Mouse (Mus musculus): ENCODE measurements around the gene Pacsin1. TPM values are rescaled to one million over a fixed set of nuclear protein-coding genes. Genes with fewer than 3 reads are reported as not detected.

Pacsin1 gene
- polyA plus RNA-seq, 1 experiment from 2014 or later, result 1.4 TPM

- no peak overlapping the region for H3K9ac ChIP-seq (ENCODE audit: low read length)
- TF ChIP-seq CTCF (IDR thresholded peaks at IDR 0.05; ENCODE audit: low read depth), result no peak
- TF ChIP-seq EP300 (optimal IDR thresholded peaks at IDR 0.05), result no peak
- peak overlapping the region; percentile 37 for H3K4me3 ChIP-seq (ENCODE audit: low read depth, low read length)
- DNase-seq (ENCODE audit: low spot score) (no peak), ATAC-seq (ENCODE audit: low FRiP score, low TSS enrichment) (no peak)
- no peaks in the 10 kb centered on the region for H3K36me3 ChIP-seq (ENCODE audit: control insufficient read depth, insufficient read depth, low read length)
- H3K4me1 ChIP-seq (replicated peaks; ENCODE audit: control insufficient read depth, insufficient read depth), result peaks cover 2% of the 10 kb centered on the region; the same call in 1 of the 2 replicates
- no peaks in the 10 kb centered on the region for H3K9me3 ChIP-seq (ENCODE audit: control insufficient read depth, low read length)
- 2% methylated on average over 11 of the region's 11 CpGs for WGBS
- H3K4me2 ChIP-seq (replicated peaks; ENCODE audit: low read depth), result peak overlapping the region; percentile 60
- no peak overlapping the region for H3K27ac ChIP-seq (replicated peaks)
- peaks cover 6% of the 10 kb centered on the region; the same call in 1 of the 2 replicates for H3K27me3 ChIP-seq (ENCODE audit: control insufficient read depth, insufficient read depth, low read length)
These were observed 30.2 kb downstream of the Pacsin1 start for GRCm38 (mm10) chr17:27685550-27685913.

- Histone ChIP-seq H3K4me2 (replicated peaks; ENCODE audit: low read depth) (no peak overlapping the region), H3K4me3 (ENCODE audit: low read depth, low read length) (no peak overlapping the region), H3K9ac (ENCODE audit: low read length) (no peak overlapping the region), H3K27me3 (ENCODE audit: control insufficient read depth, insufficient read depth, low read length) (peaks cover 6% of the 10 kb centered on the region; the same call in 1 of the 2 replicates), H3K9me3 (ENCODE audit: control insufficient read depth, low read length) (no peaks in the 10 kb centered on the region), H3K36me3 (ENCODE audit: control insufficient read depth, insufficient read depth, low read length) (no peaks in the 10 kb centered on the region), H3K27ac (replicated peaks) (no peak overlapping the region), H3K4me1 (replicated peaks; ENCODE audit: control insufficient read depth, insufficient read depth) (peaks cover 2% of the 10 kb centered on the region; the same call in 1 of the 2 replicates)
- WGBS, result 48% methylated on average over 5 of the region's 5 CpGs
- ATAC-seq (ENCODE audit: low FRiP score, low TSS enrichment) (no peak), DNase-seq (ENCODE audit: low spot score) (no peak)
- TF ChIP-seq CTCF (IDR thresholded peaks at IDR 0.05; ENCODE audit: low read depth) (no peak), EP300 (optimal IDR thresholded peaks at IDR 0.05) (no peak)
These were observed 31.1 kb downstream of the Pacsin1 start for GRCm38 (mm10) chr17:27686395-27686794.

GRCm38 (mm10) chr17:27690993-27691693 is 35.8 kb downstream of the Pacsin1 start:
- H3K27me3 ChIP-seq (ENCODE audit: control insufficient read depth, insufficient read depth, low read length), result no peaks in the 10 kb centered on the region; the same call in 1 of the 2 replicates
- H3K9ac ChIP-seq (ENCODE audit: low read length), result no peak overlapping the region
- TF ChIP-seq CTCF (IDR thresholded peaks at IDR 0.05; ENCODE audit: low read depth) (no peak), EP300 (optimal IDR thresholded peaks at IDR 0.05) (no peak)
- no peak overlapping the region for H3K4me3 ChIP-seq (ENCODE audit: low read depth, low read length)
- ATAC-seq (ENCODE audit: low FRiP score, low TSS enrichment), result 0 out of 2 replicates have a peak, but pooled peaks have one; percentile 44
- no peaks in the 10 kb centered on the region for H3K36me3 ChIP-seq (ENCODE audit: control insufficient read depth, insufficient read depth, low read length)
- 68% methylated on average over 14 of the region's 14 CpGs for WGBS
- no peak overlapping the region for H3K27ac ChIP-seq (replicated peaks)
- no peaks in the 10 kb centered on the region for H3K4me1 ChIP-seq (replicated peaks; ENCODE audit: control insufficient read depth, insufficient read depth)
- no peak overlapping the region for H3K4me2 ChIP-seq (replicated peaks; ENCODE audit: low read depth)
- no peaks in the 10 kb centered on the region for H3K9me3 ChIP-seq (ENCODE audit: control insufficient read depth, low read length)
- no peak for DNase-seq (ENCODE audit: low spot score)

- no peak for DNase-seq (ENCODE audit: low spot score)
- Histone ChIP-seq H3K9me3 (ENCODE audit: control insufficient read depth, low read length) (no peaks in the 10 kb centered on the region), H3K4me1 (replicated peaks; ENCODE audit: control insufficient read depth, insufficient read depth) (no peaks in the 10 kb centered on the region), H3K4me3 (ENCODE audit: low read depth, low read length) (no peak overlapping the region), H3K36me3 (ENCODE audit: control insufficient read depth, insufficient read depth, low read length) (no peaks in the 10 kb centered on the region), H3K4me2 (replicated peaks; ENCODE audit: low read depth) (no peak overlapping the region), H3K27me3 (ENCODE audit: control insufficient read depth, insufficient read depth, low read length) (no peaks in the 10 kb centered on the region), H3K9ac (ENCODE audit: low read length) (no peak overlapping the region), H3K27ac (replicated peaks) (no peak overlapping the region)
- ATAC-seq (ENCODE audit: low FRiP score, low TSS enrichment), result no peak
- 88% methylated on average over 17 of the region's 17 CpGs for WGBS
- TF ChIP-seq EP300 (optimal IDR thresholded peaks at IDR 0.05) (no peak), CTCF (IDR thresholded peaks at IDR 0.05; ENCODE audit: low read depth) (no peak)
These were observed 44.4 kb downstream of the Pacsin1 start for GRCm38 (mm10) chr17:27699641-27700244.

GRCm38 (mm10) chr17:27700812-27701211 is 45.5 kb downstream of the Pacsin1 start:
- no peak overlapping the region for H3K4me3 ChIP-seq (ENCODE audit: low read depth, low read length)
- no peaks in the 10 kb centered on the region for H3K27me3 ChIP-seq (ENCODE audit: control insufficient read depth, insufficient read depth, low read length)
- H3K4me2 ChIP-seq (replicated peaks; ENCODE audit: low read depth), result no peak overlapping the region
- no peak for TF ChIP-seq CTCF (IDR thresholded peaks at IDR 0.05; ENCODE audit: low read depth)
- no peak for TF ChIP-seq EP300 (optimal IDR thresholded peaks at IDR 0.05)
- ATAC-seq (ENCODE audit: low FRiP score, low TSS enrichment) (no peak), DNase-seq (ENCODE audit: low spot score) (no peak)
- H3K9ac ChIP-seq (ENCODE audit: low read length), result no peak overlapping the region
- no peaks in the 10 kb centered on the region for H3K4me1 ChIP-seq (replicated peaks; ENCODE audit: control insufficient read depth, insufficient read depth)
- H3K36me3 ChIP-seq (ENCODE audit: control insufficient read depth, insufficient read depth, low read length), result no peaks in the 10 kb centered on the region
- H3K9me3 ChIP-seq (ENCODE audit: control insufficient read depth, low read length), result no peaks in the 10 kb centered on the region
- WGBS, result 74% methylated on average over 2 of the region's 2 CpGs
- no peak overlapping the region for H3K27ac ChIP-seq (replicated peaks)

- ATAC-seq (ENCODE audit: low FRiP score, low TSS enrichment) (no peak), DNase-seq (ENCODE audit: low spot score) (no peak)
- Histone ChIP-seq H3K27me3 (ENCODE audit: control insufficient read depth, insufficient read depth, low read length) (no peaks in the 10 kb centered on the region), H3K9me3 (ENCODE audit: control insufficient read depth, low read length) (no peaks in the 10 kb centered on the region), H3K4me1 (replicated peaks; ENCODE audit: control insufficient read depth, insufficient read depth) (no peaks in the 10 kb centered on the region), H3K4me3 (ENCODE audit: low read depth, low read length) (no peak overlapping the region), H3K9ac (ENCODE audit: low read length) (no peak overlapping the region), H3K27ac (replicated peaks) (no peak overlapping the region), H3K4me2 (replicated peaks; ENCODE audit: low read depth) (no peak overlapping the region), H3K36me3 (ENCODE audit: control insufficient read depth, insufficient read depth, low read length) (no peaks in the 10 kb centered on the region)
- TF ChIP-seq CTCF (IDR thresholded peaks at IDR 0.05; ENCODE audit: low read depth) (peak; percentile 17; the same call in 1 of the 2 replicates), EP300 (optimal IDR thresholded peaks at IDR 0.05) (no peak)
- WGBS, result 84% methylated on average over 6 of the region's 6 CpGs
These were observed 46.5 kb downstream of the Pacsin1 start for GRCm38 (mm10) chr17:27701856-27702255.

Measured in stomach, postnatal 0 days (tissue).